Mouse (Mus musculus): ENCODE measurements at regions not wholly inside any gene's neighbourhood (a gene's known extent, or its start where the extent isn't known, plus 50 kb on each side); places are given as distances from the start of the nearest gene placed in this dataset.

DNA sequence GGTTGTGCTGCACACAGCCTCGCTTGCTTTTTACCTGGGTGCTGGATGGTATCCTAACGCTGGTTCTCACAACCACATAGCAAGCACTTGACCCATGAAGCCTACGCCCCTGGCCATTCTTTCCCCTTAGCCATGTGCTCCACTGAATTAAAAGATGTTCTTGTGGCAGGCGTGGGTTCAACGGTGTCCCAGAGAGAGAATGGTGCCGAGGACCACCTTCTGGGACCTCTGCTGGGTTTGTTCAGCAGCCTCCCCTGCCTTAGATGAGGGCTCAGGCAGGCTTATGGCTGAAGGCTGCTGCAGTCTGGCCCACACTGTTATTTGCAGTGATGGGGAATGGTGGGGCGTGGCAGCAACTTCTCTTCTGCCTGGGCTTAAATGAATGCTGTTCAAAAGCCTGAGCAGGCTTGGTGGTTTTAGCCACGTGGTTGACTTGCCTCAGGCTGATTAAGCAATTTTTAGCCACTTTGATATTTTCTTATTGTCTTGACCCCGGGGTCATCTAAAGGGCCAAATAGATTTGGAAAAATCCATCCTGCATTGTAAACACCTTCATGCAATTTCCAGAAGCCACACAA lies 119.5 kb upstream of the Tbca start:
- ATAC-seq (ENCODE audit: insufficient read depth, low FRiP score, low read depth): no peak
- H3K36me3 ChIP-seq: no peaks in the 10 kb centered on the region
- 71% methylated on average over 9 of the region's 9 CpGs for WGBS
- H3K4me3 ChIP-seq (replicated peaks): no peak overlapping the region
- H3K4me2 ChIP-seq: no peak overlapping the region
- H3K9ac ChIP-seq: no peak overlapping the region
- H3K27ac ChIP-seq: no peak overlapping the region
- no peaks in the 10 kb centered on the region for H3K9me3 ChIP-seq
- H3K27me3 ChIP-seq (replicated peaks): 0 out of 2 replicates have a peak, but pooled peaks cover 3% of the 10 kb centered on the region
- H3K4me1 ChIP-seq: no peaks in the 10 kb centered on the region

- Histone ChIP-seq H3K4me3 (replicated peaks) (no peak overlapping the region), H3K9me3 (no peaks in the 10 kb centered on the region), H3K9ac (no peak overlapping the region), H3K4me1 (no peaks in the 10 kb centered on the region), H3K27me3 (replicated peaks) (0 out of 2 replicates have a peak, but pooled peaks cover 3% of the 10 kb centered on the region), H3K27ac (no peak overlapping the region), H3K36me3 (no peaks in the 10 kb centered on the region), H3K4me2 (no peak overlapping the region)
- 80% methylated on average over 11 of the region's 11 CpGs for WGBS
- ATAC-seq (ENCODE audit: insufficient read depth, low FRiP score, low read depth): no peak
Measured at GRCm38 (mm10) chr13:94670266-94670665, 118.4 kb upstream of the Tbca start.

GRCm38 (mm10) chr13:94670961-94671360 lies 117.7 kb upstream of the Tbca start:
- no peak overlapping the region for H3K4me3 ChIP-seq (replicated peaks)
- 81% methylated on average over 8 of the region's 8 CpGs for WGBS
- H3K4me2 ChIP-seq: no peak overlapping the region
- no peak overlapping the region for H3K27ac ChIP-seq
- no peaks in the 10 kb centered on the region for H3K4me1 ChIP-seq
- 0 out of 2 replicates have a peak, but pooled peaks cover 3% of the 10 kb centered on the region for H3K27me3 ChIP-seq (replicated peaks)
- H3K9me3 ChIP-seq: no peaks in the 10 kb centered on the region
- no peaks in the 10 kb centered on the region for H3K36me3 ChIP-seq
- no peak for ATAC-seq (ENCODE audit: insufficient read depth, low FRiP score, low read depth)
- no peak overlapping the region for H3K9ac ChIP-seq

- Histone ChIP-seq H3K9ac (no peak overlapping the region), H3K27me3 (replicated peaks) (no peaks in the 10 kb centered on the region), H3K4me1 (no peaks in the 10 kb centered on the region), H3K9me3 (no peaks in the 10 kb centered on the region), H3K36me3 (no peaks in the 10 kb centered on the region), H3K4me2 (no peak overlapping the region), H3K27ac (no peak overlapping the region), H3K4me3 (replicated peaks) (no peak overlapping the region)
- 40% methylated on average over 17 of the region's 17 CpGs for WGBS
- no peak for ATAC-seq (ENCODE audit: insufficient read depth, low FRiP score, low read depth)
Measured at GRCm38 (mm10) chr13:94680492-94681168, 108.1 kb upstream of the Tbca start.

- Histone ChIP-seq H3K4me2 (no peak overlapping the region), H3K27me3 (replicated peaks) (no peaks in the 10 kb centered on the region), H3K9me3 (no peaks in the 10 kb centered on the region), H3K4me1 (no peaks in the 10 kb centered on the region), H3K27ac (no peak overlapping the region), H3K4me3 (replicated peaks) (no peak overlapping the region), H3K9ac (no peak overlapping the region), H3K36me3 (no peaks in the 10 kb centered on the region)
- ATAC-seq (ENCODE audit: insufficient read depth, low FRiP score, low read depth): no peak
- 90% methylated on average over 13 of the region's 13 CpGs for WGBS
Measured at GRCm38 (mm10) chr13:94681606-94682005, 107.1 kb upstream of the Tbca start.

GRCm38 (mm10) chr13:94685191-94685590 lies 103.5 kb upstream of the Tbca start:
- ATAC-seq (ENCODE audit: insufficient read depth, low FRiP score, low read depth): no peak
- WGBS: 60% methylated on average over 7 of the region's 7 CpGs
- no peak overlapping the region for H3K4me2 ChIP-seq

DNA sequence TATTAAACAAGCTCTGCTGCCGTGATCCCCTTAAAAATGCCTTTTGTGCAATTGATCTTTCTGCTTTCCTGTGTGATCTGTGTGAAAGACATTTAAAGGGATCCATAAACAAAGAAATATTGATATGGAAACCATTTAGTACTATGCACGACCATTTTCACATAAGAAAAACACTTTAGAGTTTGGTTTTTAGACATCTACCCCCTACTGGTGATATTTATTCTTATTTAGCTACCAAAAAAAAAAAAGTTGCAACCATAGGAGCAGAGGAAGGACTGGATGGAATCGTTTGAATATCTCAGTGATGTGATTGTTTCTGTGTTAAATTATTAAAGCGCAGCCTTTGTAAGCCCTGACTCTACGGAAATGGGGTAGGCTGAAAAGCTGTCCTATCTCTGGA lies 101.4 kb upstream of the Tbca start:
- Histone ChIP-seq H3K27me3 (replicated peaks) (0 out of 2 replicates have a peak, but pooled peaks cover 2% of the 10 kb centered on the region), H3K4me1 (no peaks in the 10 kb centered on the region), H3K9ac (no peak overlapping the region), H3K27ac (no peak overlapping the region), H3K4me2 (no peak overlapping the region), H3K9me3 (no peaks in the 10 kb centered on the region), H3K36me3 (no peaks in the 10 kb centered on the region), H3K4me3 (replicated peaks) (no peak overlapping the region)
- WGBS: 72% methylated on average over 5 of the region's 5 CpGs
- ATAC-seq (ENCODE audit: insufficient read depth, low FRiP score, low read depth): no peak

More at GRCm38 (mm10) chr13:94685191-94685590, 103.5 kb upstream of the Tbca start:
- H3K9ac ChIP-seq: no peak overlapping the region
- no peaks in the 10 kb centered on the region for H3K9me3 ChIP-seq
- no peak overlapping the region for H3K27ac ChIP-seq
- H3K4me3 ChIP-seq (replicated peaks): no peak overlapping the region
- H3K36me3 ChIP-seq: no peaks in the 10 kb centered on the region
- no peaks in the 10 kb centered on the region for H3K4me1 ChIP-seq
- H3K27me3 ChIP-seq (replicated peaks): 0 out of 2 replicates have a peak, but pooled peaks cover 2% of the 10 kb centered on the region

- H3K9ac ChIP-seq: no peak overlapping the region
- H3K27me3 ChIP-seq (replicated peaks): peaks cover 82% of the 10 kb centered on the region
- peaks cover 18% of the 10 kb centered on the region for H3K4me1 ChIP-seq
- H3K4me2 ChIP-seq: no peak overlapping the region
- no peaks in the 10 kb centered on the region for H3K36me3 ChIP-seq
- ATAC-seq (ENCODE audit: insufficient read depth, low FRiP score, low read depth): no peak
- no peaks in the 10 kb centered on the region for H3K9me3 ChIP-seq
- 7% methylated on average over 7 of the region's 7 CpGs for WGBS
- H3K27ac ChIP-seq: no peak overlapping the region
- H3K4me3 ChIP-seq (replicated peaks): no peak overlapping the region
Measured at GRCm38 (mm10) chr13:94706641-94707053, 82.1 kb upstream of the Tbca start.

DNA sequence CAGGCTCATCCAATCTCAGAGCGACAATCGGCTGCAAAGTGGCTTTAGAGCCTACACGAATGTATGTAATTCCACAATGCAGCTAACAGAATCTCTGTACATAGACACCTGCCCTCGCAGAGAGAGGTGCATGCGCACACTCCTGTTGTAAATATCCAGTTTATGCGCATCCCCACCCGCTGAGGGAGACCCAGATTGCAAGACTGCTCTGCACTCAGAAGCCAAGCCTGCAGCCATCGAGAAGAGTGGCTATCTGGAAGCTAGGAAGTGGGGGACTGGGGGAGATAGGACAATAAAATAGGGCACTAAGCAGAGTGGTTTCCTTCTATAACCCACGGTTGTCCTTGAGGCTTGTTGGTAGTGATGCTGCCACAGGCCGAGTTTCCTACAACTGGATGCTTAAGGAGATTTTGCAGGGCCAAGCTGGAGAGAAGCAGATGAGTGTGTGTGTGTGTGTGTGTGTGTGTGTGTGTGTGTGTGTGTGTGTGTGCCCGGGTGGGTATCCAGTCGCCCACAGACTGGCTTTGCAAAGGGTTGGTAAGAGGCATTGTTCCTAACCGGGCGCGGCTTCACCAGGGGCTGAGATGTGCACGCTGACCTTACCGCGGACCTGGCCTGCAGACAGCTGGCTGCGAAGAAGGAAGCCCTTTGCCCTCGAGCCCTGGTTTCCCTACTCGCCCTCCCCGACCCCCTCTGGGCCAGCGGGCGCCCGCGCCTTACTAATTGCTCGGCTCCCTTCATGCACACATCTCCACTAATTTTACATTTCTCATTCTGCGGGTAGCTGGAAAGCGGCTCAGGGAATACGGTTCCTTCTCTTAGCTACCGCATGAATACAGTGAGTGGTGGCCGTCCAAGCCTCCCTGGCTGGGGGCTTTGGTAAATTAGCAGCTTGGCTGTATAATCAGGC lies 81.1 kb upstream of the Tbca start:
- peaks cover 81% of the 10 kb centered on the region for H3K27me3 ChIP-seq (replicated peaks)
- no peak for ATAC-seq (ENCODE audit: insufficient read depth, low FRiP score, low read depth)
- WGBS: 4% methylated on average over 32 of the region's 32 CpGs
- no peaks in the 10 kb centered on the region for H3K36me3 ChIP-seq
- H3K27ac ChIP-seq: no peak overlapping the region
- peaks cover 15% of the 10 kb centered on the region for H3K4me1 ChIP-seq
- no peaks in the 10 kb centered on the region for H3K9me3 ChIP-seq
- H3K9ac ChIP-seq: no peak overlapping the region
- H3K4me2 ChIP-seq: no peak overlapping the region
- no peak overlapping the region for H3K4me3 ChIP-seq (replicated peaks)

DNA sequence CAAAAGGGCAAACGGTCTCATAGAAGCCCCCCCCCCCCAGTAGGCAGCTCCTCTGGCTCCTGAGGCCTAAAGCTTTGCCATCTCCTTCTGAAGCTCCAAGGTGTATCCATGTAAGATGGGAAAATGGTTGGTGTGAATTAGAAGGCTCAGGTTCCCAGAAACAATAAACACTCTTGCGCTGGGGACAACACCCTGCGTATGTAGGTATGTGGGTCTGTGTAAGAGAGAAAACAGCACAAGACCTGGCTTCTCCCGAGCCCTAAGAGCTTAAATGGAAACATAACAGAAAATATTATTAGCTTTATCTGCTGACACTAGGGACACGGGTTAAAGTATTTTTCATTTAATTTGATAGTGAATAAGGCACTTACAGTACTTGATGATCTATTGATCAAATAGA lies 79.9 kb upstream of the Tbca start:
- Histone ChIP-seq H3K4me3 (replicated peaks) (no peak overlapping the region), H3K27me3 (replicated peaks) (peaks cover 76% of the 10 kb centered on the region)
- 22% methylated on average over 5 of the region's 5 CpGs for WGBS

DNA sequence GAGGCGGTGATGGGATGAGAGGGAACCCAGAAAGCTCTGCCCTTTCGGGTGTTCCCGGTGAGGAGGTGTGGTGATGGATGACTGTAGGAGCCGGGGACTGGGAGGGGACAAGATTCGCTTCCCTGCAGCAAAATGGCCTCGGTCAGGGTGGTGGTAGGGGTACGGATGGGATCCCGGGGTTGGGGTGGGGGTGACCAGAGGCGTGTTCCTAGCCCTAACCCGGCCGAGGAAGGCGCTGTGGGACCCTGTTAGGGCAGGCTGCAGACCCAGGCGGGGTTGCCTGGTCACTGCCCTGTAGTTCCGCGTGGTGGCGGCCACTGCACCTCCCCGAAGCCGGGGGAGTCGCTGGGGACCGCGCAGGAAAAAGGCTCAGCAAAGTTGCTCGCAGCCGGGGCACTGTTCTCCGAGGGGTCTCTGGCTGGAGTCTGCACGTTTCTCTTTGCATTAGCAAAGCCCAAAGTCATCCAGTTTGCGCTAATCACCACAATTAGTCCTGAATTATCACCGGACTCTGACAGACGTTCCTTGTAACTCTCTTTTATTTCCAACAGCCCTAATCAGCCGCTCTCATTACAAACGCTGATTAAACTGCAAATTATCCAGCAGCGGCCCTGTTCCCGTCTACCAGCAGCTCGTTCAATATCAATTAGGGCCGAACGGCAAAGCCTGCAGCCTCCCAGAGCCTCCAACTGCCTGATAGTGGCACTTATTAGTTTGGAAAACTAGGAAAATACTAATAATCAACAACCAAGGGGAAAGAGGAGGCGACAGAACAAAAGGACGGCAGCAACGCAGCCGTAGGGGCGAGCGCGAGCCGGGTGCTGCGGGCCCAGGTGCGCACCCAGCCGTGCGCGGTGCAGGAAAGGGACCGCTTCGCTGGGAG lies 78.8 kb upstream of the Tbca start:
- no peaks in the 10 kb centered on the region for H3K9me3 ChIP-seq
- WGBS: under 1% methylated on average over 50 of the region's 50 CpGs
- no peak overlapping the region for H3K9ac ChIP-seq
- no peaks in the 10 kb centered on the region for H3K36me3 ChIP-seq
- H3K27ac ChIP-seq: no peak overlapping the region
- no peak for ATAC-seq (ENCODE audit: insufficient read depth, low FRiP score, low read depth)
- H3K27me3 ChIP-seq (replicated peaks): peaks cover 68% of the 10 kb centered on the region
- peak overlapping the region; percentile 51 for H3K4me2 ChIP-seq
- H3K4me1 ChIP-seq: peaks cover 9% of the 10 kb centered on the region
- peak overlapping the region; percentile 24 for H3K4me3 ChIP-seq (replicated peaks)

More for the DNA sequence above, 79.9 kb upstream of the Tbca start:
- Histone ChIP-seq H3K4me2 (no peak overlapping the region), H3K36me3 (no peaks in the 10 kb centered on the region), H3K9ac (no peak overlapping the region), H3K9me3 (no peaks in the 10 kb centered on the region), H3K4me1 (peaks cover 9% of the 10 kb centered on the region), H3K27ac (no peak overlapping the region)
- ATAC-seq (ENCODE audit: insufficient read depth, low FRiP score, low read depth): no peak
